Mouse (Mus musculus): ENCODE measurements around the gene Nap1l4. TPM values are rescaled to one million over a fixed set of nuclear protein-coding genes. Genes with fewer than 3 reads are reported as not detected.

The Nap1l4 gene
- polyA plus RNA-seq, 1 experiment from 2014 or later, result 318 TPM

DNA sequence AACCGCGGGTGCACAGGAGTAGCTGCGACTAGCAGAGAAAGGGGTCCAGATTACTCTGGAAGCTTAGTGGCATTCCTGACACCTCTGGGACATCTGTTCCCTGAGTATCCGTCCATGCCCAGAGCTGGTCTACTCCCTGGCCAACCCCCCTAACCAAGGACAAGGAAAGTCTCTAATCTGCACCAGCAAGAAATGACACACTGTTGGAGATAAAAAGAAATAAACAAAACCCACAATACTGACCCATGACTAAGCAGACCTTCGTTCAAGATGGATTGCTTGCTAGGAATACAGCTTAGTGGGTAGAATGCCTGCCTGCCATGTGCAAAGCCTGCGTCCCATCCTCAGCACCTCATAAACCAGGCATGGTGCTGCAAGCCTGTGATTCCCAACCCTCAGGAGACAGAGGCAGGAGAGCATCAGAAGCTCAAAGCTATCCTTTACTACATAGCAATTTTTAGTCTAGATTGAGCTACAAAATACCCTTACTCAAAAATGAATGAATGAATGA is 55.2 kb downstream of the Nap1l4 start:
- Histone ChIP-seq H3K27me3 (ENCODE audit: insufficient read depth, poor library complexity, severe bottlenecking) (peaks cover 68% of the 10 kb centered on the region), H3K27ac (no peak overlapping the region), H3K4me3 (no peak overlapping the region), H3K4me1 (peaks cover 7% of the 10 kb centered on the region; the same call in 1 of the 2 replicates), H3K36me3 (no peaks in the 10 kb centered on the region), H3K9me3 (no peaks in the 10 kb centered on the region)
- 77% methylated on average over 6 of the region's 6 CpGs for WGBS
- DNase-seq (ENCODE audit: low spot score), result no peak

- no peak for DNase-seq (ENCODE audit: low spot score)
- WGBS, result 77% methylated on average over 6 of the region's 6 CpGs
Measured at GRCm38 (mm10) chr7:143489735-143490134, 59.2 kb downstream of the Nap1l4 start.

DNA sequence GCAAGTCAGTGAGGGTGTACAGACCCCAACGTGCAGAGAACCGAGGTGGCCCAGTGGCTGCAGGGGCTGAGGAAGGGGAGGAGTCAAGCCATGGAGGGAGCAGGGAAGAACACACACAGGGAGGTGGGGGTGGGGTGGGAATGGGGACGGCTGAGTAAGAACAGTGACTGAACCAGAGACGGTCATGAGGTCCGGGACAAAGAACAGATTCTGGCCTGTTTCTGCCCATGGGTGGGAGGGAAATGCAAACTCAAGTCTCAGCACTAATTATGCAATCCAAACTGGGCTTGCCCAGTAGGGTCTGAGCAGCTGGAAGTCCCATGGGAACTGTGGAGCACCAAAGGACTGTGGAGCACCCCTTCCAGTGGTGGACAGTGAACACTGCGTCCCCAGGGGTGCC is 66.4 kb downstream of the Nap1l4 start:
- Histone ChIP-seq H3K36me3 (no peaks in the 10 kb centered on the region), H3K4me1 (peaks cover 15% of the 10 kb centered on the region), H3K9me3 (no peaks in the 10 kb centered on the region), H3K4me3 (no peak overlapping the region), H3K27ac (no peak overlapping the region), H3K27me3 (ENCODE audit: insufficient read depth, poor library complexity, severe bottlenecking) (peaks cover 61% of the 10 kb centered on the region)
- DNase-seq (ENCODE audit: low spot score), result no peak
- 25% methylated on average over 6 of the region's 6 CpGs for WGBS

More at GRCm38 (mm10) chr7:143489735-143490134, 59.2 kb downstream of the Nap1l4 start:
- H3K4me1 ChIP-seq, result peaks cover 4% of the 10 kb centered on the region; the same call in 1 of the 2 replicates
- H3K27ac ChIP-seq, result no peak overlapping the region
- peaks cover 59% of the 10 kb centered on the region for H3K27me3 ChIP-seq (ENCODE audit: insufficient read depth, poor library complexity, severe bottlenecking)
- H3K4me3 ChIP-seq, result no peak overlapping the region
- no peaks in the 10 kb centered on the region for H3K9me3 ChIP-seq
- no peaks in the 10 kb centered on the region for H3K36me3 ChIP-seq

- Histone ChIP-seq H3K4me1 (peaks cover 15% of the 10 kb centered on the region), H3K36me3 (no peaks in the 10 kb centered on the region), H3K27me3 (ENCODE audit: insufficient read depth, poor library complexity, severe bottlenecking) (peaks cover 66% of the 10 kb centered on the region), H3K27ac (no peak overlapping the region), H3K9me3 (no peaks in the 10 kb centered on the region), H3K4me3 (no peak overlapping the region)
- WGBS, result 46% methylated on average over 5 of the region's 5 CpGs
- DNase-seq (ENCODE audit: low spot score), result no peak
Measured at GRCm38 (mm10) chr7:143481806-143482387, 67.0 kb downstream of the Nap1l4 start.

DNA sequence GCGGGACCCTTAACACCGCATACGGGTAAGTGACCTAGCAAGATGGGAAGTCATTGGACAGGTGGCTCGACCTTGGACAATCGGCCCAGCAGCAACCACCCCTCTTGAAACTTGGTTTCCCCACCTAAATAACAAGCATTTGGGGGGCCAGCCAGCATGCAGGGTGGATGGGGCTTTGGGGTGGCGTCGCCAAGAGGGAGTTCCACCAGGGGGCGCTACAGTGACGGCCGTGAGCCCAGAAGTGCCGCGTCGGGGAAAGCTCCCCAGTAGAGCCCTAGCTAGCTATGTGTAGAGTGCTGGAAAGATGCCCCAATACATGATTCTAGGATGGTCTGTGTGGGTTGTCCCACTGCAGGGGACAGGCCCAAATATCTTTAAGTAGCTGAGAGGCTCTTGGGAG is 68.4 kb downstream of the Nap1l4 start:
- WGBS, result 26% methylated on average over 13 of the region's 13 CpGs
- no peak for DNase-seq (ENCODE audit: low spot score)
- H3K27ac ChIP-seq, result no peak overlapping the region
- peaks cover 70% of the 10 kb centered on the region for H3K27me3 ChIP-seq (ENCODE audit: insufficient read depth, poor library complexity, severe bottlenecking)
- H3K36me3 ChIP-seq, result no peaks in the 10 kb centered on the region
- H3K4me1 ChIP-seq, result peaks cover 15% of the 10 kb centered on the region
- H3K9me3 ChIP-seq, result no peaks in the 10 kb centered on the region
- no peak overlapping the region for H3K4me3 ChIP-seq

- Histone ChIP-seq H3K27ac (no peak overlapping the region), H3K27me3 (ENCODE audit: insufficient read depth, poor library complexity, severe bottlenecking) (peaks cover 60% of the 10 kb centered on the region), H3K36me3 (no peaks in the 10 kb centered on the region), H3K9me3 (no peaks in the 10 kb centered on the region), H3K4me1 (peaks cover 17% of the 10 kb centered on the region), H3K4me3 (no peak overlapping the region)
- WGBS, result 86% methylated on average over 5 of the region's 5 CpGs
- DNase-seq (ENCODE audit: low spot score), result no peak
Measured at GRCm38 (mm10) chr7:143477800-143478199, 71.1 kb downstream of the Nap1l4 start.

- H3K27ac ChIP-seq, result no peak overlapping the region
- H3K36me3 ChIP-seq, result no peaks in the 10 kb centered on the region
- H3K27me3 ChIP-seq (ENCODE audit: insufficient read depth, poor library complexity, severe bottlenecking), result peaks cover 57% of the 10 kb centered on the region
- H3K4me3 ChIP-seq, result no peak overlapping the region
- DNase-seq (ENCODE audit: low spot score), result no peak
- H3K4me1 ChIP-seq, result peaks cover 12% of the 10 kb centered on the region
- 88% methylated on average over 3 of the region's 3 CpGs for WGBS
- H3K9me3 ChIP-seq, result no peaks in the 10 kb centered on the region
Measured at GRCm38 (mm10) chr7:143476702-143477335, 72.1 kb downstream of the Nap1l4 start.

GRCm38 (mm10) chr7:143475876-143476275 is 73.0 kb downstream of the Nap1l4 start:
- Histone ChIP-seq H3K36me3 (no peaks in the 10 kb centered on the region), H3K27me3 (ENCODE audit: insufficient read depth, poor library complexity, severe bottlenecking) (peaks cover 48% of the 10 kb centered on the region), H3K27ac (no peak overlapping the region), H3K9me3 (no peaks in the 10 kb centered on the region), H3K4me3 (no peak overlapping the region), H3K4me1 (peaks cover 11% of the 10 kb centered on the region)
- WGBS, result 68% methylated on average over 11 of the region's 11 CpGs
- no peak for DNase-seq (ENCODE audit: low spot score)

- no peaks in the 10 kb centered on the region for H3K36me3 ChIP-seq
- no peaks in the 10 kb centered on the region for H3K9me3 ChIP-seq
- WGBS, result 31% methylated on average over 10 of the region's 10 CpGs
- H3K4me3 ChIP-seq, result no peak overlapping the region
- H3K27me3 ChIP-seq (ENCODE audit: insufficient read depth, poor library complexity, severe bottlenecking), result peaks cover 37% of the 10 kb centered on the region
- no peak overlapping the region for H3K27ac ChIP-seq
- no peak for DNase-seq (ENCODE audit: low spot score)
- peaks cover 6% of the 10 kb centered on the region for H3K4me1 ChIP-seq
Measured at GRCm38 (mm10) chr7:143474811-143475210, 74.1 kb downstream of the Nap1l4 start.

DNA sequence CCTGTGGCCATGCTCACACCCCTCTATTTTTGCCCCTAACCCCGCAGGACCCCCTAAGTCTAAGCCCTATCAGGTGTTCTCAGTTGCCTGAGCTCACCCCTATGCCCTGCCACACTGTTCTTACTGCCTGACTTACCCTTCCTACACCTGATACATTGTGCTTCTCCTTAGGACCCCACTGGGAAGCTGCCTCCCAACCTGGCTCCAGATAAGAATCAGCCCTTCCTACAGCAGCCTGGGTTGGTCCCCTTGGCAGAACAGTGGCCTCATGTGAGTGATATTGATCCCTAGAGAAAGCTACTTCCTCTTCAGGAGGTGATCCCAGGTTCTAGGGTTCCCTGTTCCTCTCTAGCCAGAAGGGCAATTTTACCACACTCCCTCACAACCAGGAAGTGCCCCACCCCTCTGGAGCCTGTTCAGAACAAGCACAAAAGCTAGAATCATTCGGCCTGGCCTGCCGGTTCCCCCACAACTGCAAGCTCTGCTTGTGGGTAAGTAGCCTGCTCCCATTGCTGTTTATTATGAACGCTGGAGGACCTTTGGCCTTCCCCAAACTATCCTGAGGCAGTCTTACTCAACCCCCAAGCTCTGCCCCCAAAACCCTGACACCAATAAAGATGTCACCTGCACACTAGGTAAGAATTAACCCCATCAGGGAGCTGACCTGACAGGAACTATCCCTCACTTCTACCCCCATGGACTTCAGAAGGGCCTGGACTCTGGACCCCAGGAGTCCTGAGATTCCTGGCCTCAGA is 75.4 kb downstream of the Nap1l4 start, which contains the start of gene Slc22a18:
Gene Slc22a18, plus strand, starts transcription at position 390 of the 755 bp plus-strand sequence.
- H3K27me3 ChIP-seq (ENCODE audit: insufficient read depth, poor library complexity, severe bottlenecking), result peaks cover 25% of the 10 kb centered on the region
- H3K27ac ChIP-seq, result no peak within 1 kb of the TSS
- no peaks in the 10 kb centered on the region for H3K36me3 ChIP-seq
- WGBS, result 48% methylated on average over 4 of the region's 4 CpGs
- DNase-seq (ENCODE audit: low spot score), result no peak
- no peak within 1 kb of the TSS for H3K4me3 ChIP-seq
- H3K4me1 ChIP-seq, result peaks cover 13% of the 10 kb centered on the region
- no peaks in the 10 kb centered on the region for H3K9me3 ChIP-seq

DNA sequence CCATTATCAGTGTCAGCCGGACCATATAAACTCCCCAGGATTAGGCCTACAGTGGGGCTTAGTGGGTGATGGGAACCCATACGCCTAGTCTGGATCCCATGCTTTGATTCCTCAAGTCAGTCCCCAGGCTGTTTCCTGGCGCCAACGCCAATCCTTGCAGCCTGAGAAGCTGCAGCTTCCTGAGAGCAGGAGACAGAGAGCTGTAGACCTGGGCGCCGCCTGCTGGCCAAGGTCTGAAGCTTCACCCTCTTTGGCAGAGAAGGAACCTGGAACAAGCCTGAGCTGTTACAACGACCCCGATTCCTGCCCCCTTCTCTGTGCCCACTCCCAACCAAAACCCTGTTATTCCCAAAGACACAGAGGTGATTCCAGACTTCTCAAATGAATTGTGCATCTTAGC is 79.0 kb downstream of the Nap1l4 start:
- Histone ChIP-seq H3K9me3 (no peaks in the 10 kb centered on the region), H3K36me3 (no peaks in the 10 kb centered on the region), H3K4me3 (0 out of 2 replicates have a peak overlapping the region, but pooled peaks have one; percentile 32), H3K27me3 (ENCODE audit: insufficient read depth, poor library complexity, severe bottlenecking) (peaks cover 20% of the 10 kb centered on the region), H3K4me1 (peaks cover 35% of the 10 kb centered on the region), H3K27ac (peak overlapping the region; percentile 53; the same call in 1 of the 2 replicates)
- peak; percentile 88 for DNase-seq (ENCODE audit: low spot score)
- 11% methylated on average over 8 of the region's 8 CpGs for WGBS

DNA sequence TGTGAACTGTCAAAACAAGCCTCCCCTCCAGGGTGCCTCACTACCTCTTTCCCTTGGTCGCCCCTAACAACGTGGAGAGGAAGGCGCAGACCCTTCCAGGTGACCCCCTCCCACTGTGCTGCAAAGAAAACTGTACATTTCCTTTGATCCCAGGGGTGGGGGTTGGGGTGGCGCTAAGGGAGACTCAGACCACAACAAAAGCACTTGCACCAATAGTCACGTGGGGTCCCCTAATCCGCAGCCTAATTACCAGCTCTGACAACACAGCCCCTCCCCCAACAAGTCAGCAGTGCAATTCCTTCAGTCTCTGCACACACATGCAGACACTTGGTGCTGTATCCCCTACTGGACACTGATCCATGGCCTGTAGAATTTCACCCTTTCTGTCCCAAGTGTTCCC is 81.2 kb downstream of the Nap1l4 start:
- H3K9me3 ChIP-seq, result no peaks in the 10 kb centered on the region
- H3K27ac ChIP-seq, result no peak overlapping the region
- no peak for DNase-seq (ENCODE audit: low spot score)
- 16% methylated on average over 6 of the region's 6 CpGs for WGBS
- peaks cover 19% of the 10 kb centered on the region for H3K27me3 ChIP-seq (ENCODE audit: insufficient read depth, poor library complexity, severe bottlenecking)
- no peaks in the 10 kb centered on the region for H3K36me3 ChIP-seq
- no peak overlapping the region for H3K4me3 ChIP-seq
- peaks cover 51% of the 10 kb centered on the region for H3K4me1 ChIP-seq
